Mouse (Mus musculus): Measurements from ENCODE around the gene Snx21. TPM values are rescaled to one million over a fixed set of nuclear protein-coding genes. Genes with fewer than 3 reads are reported as not detected.

The Snx21 gene
- total and polyA plus RNA-seq, 3 experiments: 3.8 to 7.7 TPM; not detected in 1

DNA sequence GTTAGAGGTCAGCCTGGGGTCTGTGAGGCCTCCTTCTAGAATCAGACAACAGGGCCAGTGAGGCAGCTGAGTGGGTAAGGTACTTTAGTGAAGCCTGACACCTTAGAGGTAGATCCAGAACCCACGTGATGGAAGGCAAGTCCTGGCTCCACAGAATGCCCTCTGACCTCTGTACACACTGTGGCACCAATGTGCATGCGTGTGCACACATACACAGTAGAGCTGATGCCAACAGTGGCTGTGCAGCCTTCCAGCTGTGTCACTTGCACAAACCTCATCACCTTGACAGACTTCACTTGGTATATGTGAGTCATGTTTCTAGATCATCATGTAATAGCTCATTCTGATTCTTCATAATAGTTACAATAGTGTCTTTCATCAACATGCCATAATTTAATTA, 33.2 kb upstream of the Snx21 start:
- DNase-seq (ENCODE audit: low read depth, low spot score): no peak
- H3K36me3 ChIP-seq (ENCODE audit: control insufficient read depth in 1 of 2, insufficient read depth in 2 of 2, low read length in 2 of 2): peaks cover 0 to 31% of the 10 kb centered on the region in 2 experiments; a peak in 2 of 4 replicates
- H3K9me3 ChIP-seq (replicated peaks; ENCODE audit: insufficient read depth, low read length): no peaks in the 10 kb centered on the region
- no peaks in the 10 kb centered on the region for H3K4me1 ChIP-seq (ENCODE audit: control insufficient read depth in 1 of 2, insufficient read depth in 2 of 2, low read length in 2 of 2)
- no peak overlapping the region for H3K4me3 ChIP-seq (ENCODE audit: control insufficient read depth in 1 of 2, insufficient read depth in 1 of 2, low read depth in 2 of 2, low read length in 2 of 2)
- H3K27ac ChIP-seq (ENCODE audit: control insufficient read depth, low read depth, low read length): no peak overlapping the region
- H3K79me2 ChIP-seq (ENCODE audit: control insufficient read depth, insufficient read depth, low read length, poor library complexity): peaks cover 5% of the 10 kb centered on the region; the same call in 1 of the 2 replicates
- no peak overlapping the region for H3K9ac ChIP-seq (ENCODE audit: control insufficient read depth, low read depth, low read length, poor library complexity, severe bottlenecking)
- TF ChIP-seq SIN3A (IDR thresholded peaks at IDR 0.05; ENCODE audit: low read length) (no peak), SMC3 (IDR thresholded peaks at IDR 0.05; ENCODE audit: low read depth, low read length) (no peak), RCOR1 (IDR thresholded peaks at IDR 0.05; ENCODE audit: low read depth, low read length) (no peak), ZMIZ1 (IDR thresholded peaks at IDR 0.05; ENCODE audit: low read depth, low read length) (no peak), BHLHE40 (IDR thresholded peaks at IDR 0.05; ENCODE audit: borderline replicate concordance, low read depth, low read length) (no peak), RAD21 (IDR thresholded peaks at IDR 0.05; ENCODE audit: low read depth, low read length) (no peak), MAX (IDR thresholded peaks at IDR 0.05; ENCODE audit: low read length) (no peak), CTCF (IDR thresholded peaks at IDR 0.05 in 2 of 3, conservative IDR thresholded peaks at IDR 0.05 in 1 of 3; ENCODE audit: control insufficient read depth in 1 of 3, insufficient read depth in 1 of 3, low read depth in 2 of 3, low read length in 3 of 3, poor library complexity in 1 of 3, severe bottlenecking in 1 of 3) (no peak), ZC3H11A (IDR thresholded peaks at IDR 0.05; ENCODE audit: low read depth, low read length) (no peak), USF2 (IDR thresholded peaks at IDR 0.05; ENCODE audit: borderline replicate concordance in 1 of 2, insufficient read depth in 1 of 2, low read depth in 1 of 2, low read length in 2 of 2) (no peak), TCF12 (IDR thresholded peaks at IDR 0.05; ENCODE audit: low read depth, low read length) (no peak), NELFE (IDR thresholded peaks at IDR 0.05; ENCODE audit: low read depth, low read length) (no peak), MYB (IDR thresholded peaks at IDR 0.05; ENCODE audit: low read depth, low read length) (no peak), MEF2A (IDR thresholded peaks at IDR 0.05; ENCODE audit: extremely low read depth, insufficient replicate concordance, low read depth, low read length, poor library complexity, severe bottlenecking) (no peak), CHD1 (IDR thresholded peaks at IDR 0.05; ENCODE audit: low read depth, low read length) (no peak), NRF1 (IDR thresholded peaks at IDR 0.05; ENCODE audit: insufficient read depth, low read depth, low read length, poor library complexity, severe bottlenecking) (no peak)
- no peaks in the 10 kb centered on the region for H3K27me3 ChIP-seq (ENCODE audit: control insufficient read depth in 1 of 2, insufficient read depth in 2 of 2, low read length in 2 of 2)

DNA sequence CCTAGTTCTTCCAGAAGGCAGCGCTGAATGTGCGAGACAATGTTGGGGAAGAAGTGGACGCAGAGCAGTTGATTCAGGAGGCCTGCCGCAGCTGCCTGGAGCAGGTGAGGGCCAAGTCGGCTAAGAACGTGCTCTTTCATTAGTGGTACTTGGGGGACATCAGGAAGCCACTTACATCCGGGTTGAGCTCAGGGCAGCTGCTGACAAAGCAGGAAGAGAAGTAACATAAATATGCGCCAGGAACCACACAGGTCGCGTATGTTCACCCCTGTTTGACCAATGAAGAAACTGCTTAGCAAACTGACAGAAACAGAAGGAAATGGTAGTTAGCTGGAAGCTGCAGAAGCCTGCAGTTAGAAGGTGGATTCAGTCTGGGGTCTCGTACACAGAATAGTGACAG, 31.5 kb upstream of the Snx21 start:
- Histone ChIP-seq H3K9ac (ENCODE audit: control insufficient read depth, low read depth, low read length, poor library complexity, severe bottlenecking) (no peak overlapping the region), H3K79me2 (ENCODE audit: control insufficient read depth, insufficient read depth, low read length, poor library complexity) (peaks cover 2% of the 10 kb centered on the region; the same call in 1 of the 2 replicates), H3K4me1 (ENCODE audit: control insufficient read depth in 1 of 2, insufficient read depth in 2 of 2, low read length in 2 of 2) (no peaks in the 10 kb centered on the region), H3K27me3 (ENCODE audit: control insufficient read depth in 1 of 2, insufficient read depth in 2 of 2, low read length in 2 of 2) (no peaks in the 10 kb centered on the region), H3K36me3 (ENCODE audit: control insufficient read depth in 1 of 2, insufficient read depth in 2 of 2, low read length in 2 of 2) (peaks cover 0 to 30% of the 10 kb centered on the region in 2 experiments; a peak in 2 of 4 replicates), H3K9me3 (replicated peaks; ENCODE audit: insufficient read depth, low read length) (no peaks in the 10 kb centered on the region), H3K27ac (ENCODE audit: control insufficient read depth, low read depth, low read length) (no peak overlapping the region), H3K4me3 (ENCODE audit: control insufficient read depth in 1 of 2, insufficient read depth in 1 of 2, low read depth in 2 of 2, low read length in 2 of 2) (no peak overlapping the region)
- TF ChIP-seq SMC3 (IDR thresholded peaks at IDR 0.05; ENCODE audit: low read depth, low read length) (no peak), BHLHE40 (IDR thresholded peaks at IDR 0.05; ENCODE audit: borderline replicate concordance, low read depth, low read length) (no peak), ETS1 (IDR thresholded peaks at IDR 0.05; ENCODE audit: low read depth, low read length) (no peak), CHD1 (IDR thresholded peaks at IDR 0.05; ENCODE audit: low read depth, low read length) (no peak), RCOR1 (IDR thresholded peaks at IDR 0.05; ENCODE audit: low read depth, low read length) (no peak), E2F4 (IDR thresholded peaks at IDR 0.05; ENCODE audit: borderline replicate concordance, low read depth, low read length) (no peak), RAD21 (IDR thresholded peaks at IDR 0.05; ENCODE audit: low read depth, low read length) (no peak), SIN3A (IDR thresholded peaks at IDR 0.05; ENCODE audit: low read length) (no peak), ZNF384 (IDR thresholded peaks at IDR 0.05; ENCODE audit: low read depth, low read length) (no peak), NRF1 (IDR thresholded peaks at IDR 0.05; ENCODE audit: insufficient read depth, low read depth, low read length, poor library complexity, severe bottlenecking) (no peak), HCFC1 (IDR thresholded peaks at IDR 0.05; ENCODE audit: low read depth, low read length) (no peak), POLR2AphosphoS5 (IDR thresholded peaks at IDR 0.05; ENCODE audit: borderline replicate concordance, low read depth, low read length) (no peak), NELFE (IDR thresholded peaks at IDR 0.05; ENCODE audit: low read depth, low read length) (no peak)
- DNase-seq (ENCODE audit: low read depth, low spot score): no peak
